Mouse (Mus musculus) cerebellum, adult 2 months (tissue): ENCODE results near the gene Gm5799. TPM values are rescaled to one million over a fixed set of nuclear protein-coding genes. Genes with fewer than 3 reads are reported as not detected.
"Not testable (repeated sequence)": the region's sequence is repeated elsewhere in the genome, so short reads cannot be mapped to it uniquely, and the experiment has no call there.

Source experiments
- DNase-seq, 2 experiments: peaks; one replicate each; pipeline ENCODE4 v3.0.0; 2021
- H3K27ac ChIP-seq: fragments of 200-500 bp; 2 replicates; pipeline ENCODE4 v1.5.1; 2012; ENCODE audit warnings: low read length, control low read depth, inconsistent platforms; ENCODE audit not compliant: insufficient read depth
- H3K27me3 ChIP-seq: fragments of 200-500 bp; 2 replicates; pipeline ENCODE4 v1.6.1; 2012; ENCODE audit warnings: inconsistent platforms, mild to moderate bottlenecking, low read length, moderate library complexity; ENCODE audit not compliant: control insufficient read depth, insufficient read depth
- H3K4me1 ChIP-seq: fragments of 200-500 bp; 2 replicates; pipeline ENCODE4 v1.6.1; 2011; ENCODE audit warnings: low read length; ENCODE audit not compliant: control insufficient read depth, insufficient read depth
- H3K4me3 ChIP-seq: fragments of 200-500 bp; replicated peaks from 2 replicates; pipeline ENCODE3; 2011; ENCODE audit warnings: mild to moderate bottlenecking, low read depth, low read length, control low read depth; ENCODE audit not compliant: insufficient read depth
- WGBS: fragments of 180-500 bp; shearing (Covaris S2); methylation state at CpG from one replicate; pipeline ENCODE4 v1.1.7; 2018; 5-methylcytosine and 5-hydroxymethylcytosine counted together
- polyA plus RNA-seq: library from polyadenylated mRNA; depleted of rRNA; stranded (reverse); fragments of >200 nt; gene quantifications from 2 replicates; pipeline ENCODE4 v1.2.3, GENCODE M21; 2012; rRNA removed

Gm5799 gene
- polyA plus RNA-seq = not detected in 2 replicates

GRCm38 (mm10) chr14:43543276-43543675, at the start of gene Gm5799:
TSS of gene Gm5799 (plus strand) at chr14:43543576.
- H3K4me3 ChIP-seq = not testable (repeated sequence)

GRCm38 (mm10) chr14:43531052-43532010, 12.0 kb upstream of the Gm5799 start:
- H3K4me1 ChIP-seq, H3K27me3 ChIP-seq, DNase-seq, H3K27ac ChIP-seq, H3K4me3 ChIP-seq: not testable (repeated sequence)
- WGBS = 40% methylated on average over 14 of the region's 15 CpGs

More at GRCm38 (mm10) chr14:43543276-43543675, at the start of gene Gm5799:
- not testable (repeated sequence) for H3K27me3 ChIP-seq, H3K27ac ChIP-seq, H3K4me1 ChIP-seq, DNase-seq
- 64% methylated on average over 2 of the region's 2 CpGs for WGBS

GRCm38 (mm10) chr14:43532011-43532383, 11.4 kb upstream of the Gm5799 start:
- H3K27me3 ChIP-seq, H3K4me3 ChIP-seq, H3K4me1 ChIP-seq, DNase-seq, H3K27ac ChIP-seq: not testable (repeated sequence)
- WGBS = no CpG with 5 or more reads among the region's 6 CpGs

- WGBS = 52% methylated on average over 5 of the region's 6 CpGs
- H3K27me3 ChIP-seq, DNase-seq, H3K27ac ChIP-seq, H3K4me1 ChIP-seq, H3K4me3 ChIP-seq: not testable (repeated sequence)
Observed at GRCm38 (mm10) chr14:43532387-43532786, 11.0 kb upstream of the Gm5799 start.

- not testable (repeated sequence) for DNase-seq, H3K4me1 ChIP-seq, H3K4me3 ChIP-seq, H3K27ac ChIP-seq, H3K27me3 ChIP-seq
- WGBS = 62% methylated on average over 2 of the region's 2 CpGs
Observed at GRCm38 (mm10) chr14:43538144-43538543, 5.2 kb upstream of the Gm5799 start.

- H3K4me1 ChIP-seq, H3K27me3 ChIP-seq, H3K4me3 ChIP-seq, DNase-seq, H3K27ac ChIP-seq: not testable (repeated sequence)
Observed at GRCm38 (mm10) chr14:43546281-43546680, 2.9 kb downstream of the Gm5799 start.

- H3K4me1 ChIP-seq, H3K27me3 ChIP-seq, H3K4me3 ChIP-seq, H3K27ac ChIP-seq, DNase-seq: not testable (repeated sequence)
- 81% methylated on average over 2 of the region's 2 CpGs for WGBS
Observed at GRCm38 (mm10) chr14:43552271-43552670, 8.9 kb downstream of the Gm5799 start.

- not testable (repeated sequence) for H3K4me1 ChIP-seq
- WGBS = 79% methylated on average over 4 of the region's 4 CpGs
Observed at GRCm38 (mm10) chr14:43577969-43578368, 34.6 kb downstream of the Gm5799 start.

GRCm38 (mm10) chr14:43579046-43579445, 35.7 kb downstream of the Gm5799 start, which contains the start of gene Gm17654:
TSS of gene Gm17654 (minus strand) at chr14:43579146.
- not testable (repeated sequence) for H3K4me3 ChIP-seq, DNase-seq, H3K4me1 ChIP-seq, H3K27me3 ChIP-seq, H3K27ac ChIP-seq
- 71% methylated on average over 1 of the region's 2 CpGs for WGBS

More at GRCm38 (mm10) chr14:43577969-43578368, 34.6 kb downstream of the Gm5799 start:
- not testable (repeated sequence) for DNase-seq, H3K27me3 ChIP-seq, H3K27ac ChIP-seq, H3K4me3 ChIP-seq

Other genes with a start within 250 kb of the Gm5799 start
- not detected in 2 replicates for gene Gm8127, start 249.7 kb upstream of the Gm5799 start, polyA plus RNA-seq
- not detected in 2 replicates for gene 1700001F09Rik, start 195.8 kb upstream of the Gm5799 start, polyA plus RNA-seq
- not detected in 2 replicates for gene Gm8138, start 127.2 kb upstream of the Gm5799 start, polyA plus RNA-seq
- not detected in 2 replicates for gene Gm17654, start 35.6 kb downstream of the Gm5799 start, polyA plus RNA-seq
- gene Gm10375, start 64.4 kb downstream of the Gm5799 start, polyA plus RNA-seq = not detected in 2 replicates
- not detected in 2 replicates for gene Gm8165, start 133.6 kb downstream of the Gm5799 start, polyA plus RNA-seq
- 0.10 and 0.46 TPM in 2 replicates for gene Gm7324, start 154.3 kb downstream of the Gm5799 start, polyA plus RNA-seq
- not detected in 2 replicates for gene Gm16506, start 183.9 kb downstream of the Gm5799 start, polyA plus RNA-seq
- not detected in 2 replicates for gene Gm6526, start 204.3 kb downstream of the Gm5799 start, polyA plus RNA-seq
- not detected in 2 replicates for gene Gm8180, start 241.2 kb downstream of the Gm5799 start, polyA plus RNA-seq